Mouse (Mus musculus): ENCODE data around the gene Gm38655. TPM values are rescaled to one million over a fixed set of nuclear protein-coding genes. Genes with fewer than 3 reads are reported as not detected.
"Not testable (repeated sequence)": the region's sequence is repeated elsewhere in the genome, so short reads cannot be mapped to it uniquely, and the experiment has no call there.

Gene Gm38655
- polyA plus RNA-seq, 1 experiment from 2014 or later: not detected

GRCm38 (mm10) chr17:25163387-25163786, 11.9 kb downstream of the Gm38655 start:
- Histone ChIP-seq H3K9ac (no peak overlapping the region), H3K4me2 (no peak overlapping the region), H3K4me3 (replicated peaks) (no peak overlapping the region), H3K9me3 (no peaks in the 10 kb centered on the region), H3K4me1 (no peaks in the 10 kb centered on the region), H3K27ac (no peak overlapping the region), H3K27me3 (no peaks in the 10 kb centered on the region), H3K36me3 (replicated peaks) (peaks cover 25% of the 10 kb centered on the region)
- 81% methylated on average over 7 of the region's 7 CpGs for WGBS
- no peak for ATAC-seq (ENCODE audit: low FRiP score)

- Histone ChIP-seq H3K4me3 (replicated peaks) (no peak within 1 kb of the TSS), H3K27me3 (no peaks in the 10 kb centered on the region), H3K36me3 (replicated peaks) (peaks cover 32% of the 10 kb centered on the region), H3K4me2 (no peak within 1 kb of the TSS), H3K9ac (no peak within 1 kb of the TSS), H3K9me3 (no peaks in the 10 kb centered on the region), H3K27ac (no peak within 1 kb of the TSS), H3K4me1 (no peaks in the 10 kb centered on the region)
- ATAC-seq (ENCODE audit: low FRiP score): no peak
- WGBS: 85% methylated on average over 1 of the region's 1 CpGs
Measured at GRCm38 (mm10) chr17:25162161-25162560, 13.1 kb downstream of the Gm38655 start, which contains the start of gene Ccdc154. TSS of gene Ccdc154 (plus strand) at chr17:25162461.

GRCm38 (mm10) chr17:25139960-25140359, 35.3 kb downstream of the Gm38655 start:
- 70% methylated on average over 4 of the region's 4 CpGs for WGBS
- H3K4me2 ChIP-seq: no peak overlapping the region

GRCm38 (mm10) chr17:25138803-25139202, 36.5 kb downstream of the Gm38655 start:
- WGBS: 97% methylated on average over 1 of the region's 1 CpGs
- Histone ChIP-seq H3K27ac (no peak overlapping the region), H3K4me3 (replicated peaks) (no peak overlapping the region), H3K9me3 (no peaks in the 10 kb centered on the region), H3K27me3 (no peaks in the 10 kb centered on the region), H3K4me2 (no peak overlapping the region), H3K4me1 (peaks cover 10% of the 10 kb centered on the region), H3K9ac (no peak overlapping the region), H3K36me3 (replicated peaks) (peaks cover 13% of the 10 kb centered on the region; the same call in 1 of the 2 replicates)
- ATAC-seq (ENCODE audit: low FRiP score): no peak

More at GRCm38 (mm10) chr17:25139960-25140359, 35.3 kb downstream of the Gm38655 start:
- Histone ChIP-seq H3K27me3 (no peaks in the 10 kb centered on the region), H3K27ac (no peak overlapping the region), H3K9ac (no peak overlapping the region), H3K36me3 (replicated peaks) (peaks cover 21% of the 10 kb centered on the region; the same call in 1 of the 2 replicates), H3K4me1 (no peaks in the 10 kb centered on the region), H3K9me3 (no peaks in the 10 kb centered on the region), H3K4me3 (replicated peaks) (no peak overlapping the region)
- ATAC-seq (ENCODE audit: low FRiP score): no peak

GRCm38 (mm10) chr17:25135622-25136021, 39.6 kb downstream of the Gm38655 start:
- no peak overlapping the region for H3K4me3 ChIP-seq (replicated peaks)
- no peaks in the 10 kb centered on the region for H3K9me3 ChIP-seq
- H3K4me2 ChIP-seq: no peak overlapping the region
- no peaks in the 10 kb centered on the region for H3K27me3 ChIP-seq
- WGBS: 88% methylated on average over 6 of the region's 6 CpGs
- 0 out of 2 replicates have a peak, but pooled peaks cover 3% of the 10 kb centered on the region for H3K36me3 ChIP-seq (replicated peaks)
- no peak for ATAC-seq (ENCODE audit: low FRiP score)
- H3K27ac ChIP-seq: no peak overlapping the region
- H3K9ac ChIP-seq: no peak overlapping the region
- H3K4me1 ChIP-seq: peaks cover 12% of the 10 kb centered on the region

GRCm38 (mm10) chr17:25133275-25133698, 42.0 kb downstream of the Gm38655 start, which contains the start of gene Clcn7:
TSS of gene Clcn7 (plus strand) at chr17:25133391.
- Histone ChIP-seq H3K4me3 (replicated peaks) (peak within 1 kb of the TSS; percentile 92), H3K9ac (peak within 1 kb of the TSS; percentile 82), H3K27ac (no peak within 1 kb of the TSS), H3K4me2 (peak within 1 kb of the TSS; percentile 68), H3K9me3 (no peaks in the 10 kb centered on the region), H3K27me3 (peaks cover 4% of the 10 kb centered on the region; the same call in 1 of the 2 replicates), H3K4me1 (peaks cover 12% of the 10 kb centered on the region), H3K36me3 (replicated peaks) (0 out of 2 replicates have a peak, but pooled peaks cover 3% of the 10 kb centered on the region)
- under 1% methylated on average over 40 of the region's 40 CpGs for WGBS
- ATAC-seq (ENCODE audit: low FRiP score): peak; percentile 98

- WGBS: 91% methylated on average over 1 of the region's 1 CpGs
- no peak overlapping the region for H3K4me3 ChIP-seq (replicated peaks)
- ATAC-seq (ENCODE audit: low FRiP score): no peak
- H3K9me3 ChIP-seq: no peaks in the 10 kb centered on the region
- no peak overlapping the region for H3K4me2 ChIP-seq
- no peak overlapping the region for H3K9ac ChIP-seq
- peaks cover 12% of the 10 kb centered on the region for H3K4me1 ChIP-seq
- peaks cover 4% of the 10 kb centered on the region; the same call in 1 of the 2 replicates for H3K27me3 ChIP-seq
- no peaks in the 10 kb centered on the region for H3K36me3 ChIP-seq (replicated peaks)
- H3K27ac ChIP-seq: no peak overlapping the region
Measured at GRCm38 (mm10) chr17:25130060-25130459, 45.2 kb downstream of the Gm38655 start.

- Histone ChIP-seq H3K27me3 (peaks cover 17% of the 10 kb centered on the region), H3K36me3 (replicated peaks) (no peaks in the 10 kb centered on the region), H3K9me3 (no peaks in the 10 kb centered on the region), H3K9ac (no peak overlapping the region), H3K27ac (no peak overlapping the region), H3K4me2 (no peak overlapping the region), H3K4me3 (replicated peaks) (no peak overlapping the region), H3K4me1 (no peaks in the 10 kb centered on the region)
- no peak for ATAC-seq (ENCODE audit: low FRiP score)
- WGBS: 78% methylated on average over 9 of the region's 9 CpGs
Measured at GRCm38 (mm10) chr17:25127681-25128080, 47.6 kb downstream of the Gm38655 start.

- no peak for ATAC-seq (ENCODE audit: low FRiP score)
- Histone ChIP-seq H3K9ac (no peak overlapping the region), H3K36me3 (replicated peaks) (no peaks in the 10 kb centered on the region)
Measured at GRCm38 (mm10) chr17:25127079-25127478, 48.2 kb downstream of the Gm38655 start.

GRCm38 (mm10) chr17:25125442-25126060, 49.7 kb downstream of the Gm38655 start:
- H3K4me3 ChIP-seq (replicated peaks); H3K9ac ChIP-seq; H3K4me1 ChIP-seq; H3K9me3 ChIP-seq; H3K27ac ChIP-seq; ATAC-seq (ENCODE audit: low FRiP score); H3K36me3 ChIP-seq (replicated peaks); H3K4me2 ChIP-seq: not testable (repeated sequence)
- WGBS: 71% methylated on average over 3 of the region's 3 CpGs
- peaks cover 24% of the 10 kb centered on the region for H3K27me3 ChIP-seq

More at GRCm38 (mm10) chr17:25127079-25127478, 48.2 kb downstream of the Gm38655 start:
- no peaks in the 10 kb centered on the region for H3K4me1 ChIP-seq
- H3K9me3 ChIP-seq: no peaks in the 10 kb centered on the region
- no peak overlapping the region for H3K4me2 ChIP-seq
- H3K27me3 ChIP-seq: peaks cover 19% of the 10 kb centered on the region
- no peak overlapping the region for H3K27ac ChIP-seq
- 71% methylated on average over 8 of the region's 8 CpGs for whole genome bisulfite sequencing
- H3K4me3 ChIP-seq (replicated peaks): no peak overlapping the region

- Histone ChIP-seq H3K36me3 (replicated peaks) (no peaks in the 10 kb centered on the region), H3K4me3 (replicated peaks) (no peak overlapping the region), H3K27ac (no peak overlapping the region), H3K4me2 (no peak overlapping the region), H3K4me1 (no peaks in the 10 kb centered on the region), H3K9ac (no peak overlapping the region), H3K27me3 (peaks cover 25% of the 10 kb centered on the region), H3K9me3 (no peaks in the 10 kb centered on the region)
- 31% methylated on average over 7 of the region's 7 CpGs for WGBS
- no peak for ATAC-seq (ENCODE audit: low FRiP score)
Measured at GRCm38 (mm10) chr17:25123979-25124378, 51.3 kb downstream of the Gm38655 start.
